Comparison of ENCODE assay signal across 22 mouse cellular contexts in genomic region chr1:22211795-22212194, GRCm38 (mm10).
DNase-seq lines count a peak whose midpoint lies in the region; ATAC-seq and TF ChIP-seq lines count a peak whose summit lies in the region.
"Had no signal": no experiment of that assay in that cellular context is flagged by ENCODE, and none has a peak within 500 bp of the region (broad histone marks: within the 10 kb centered on the region; RNA-seq: fewer than 3 reads in every experiment).

No protein-coding gene starts in this region.

- no peak overlapping the region for H3K4me3 ChIP-seq in layer of hippocampus, adult 2 months
- H3K4me3 ChIP-seq: embryonic facial prominence, embryonic 12.5 days; embryonic facial prominence, embryonic 15.5 days; gastrocnemius, adult 2 months; hindbrain, embryonic 12.5 days; hindbrain, embryonic 15.5 days had no signal

- peak overlapping the region; percentile 39 for H3K27ac ChIP-seq in layer of hippocampus, adult 2 months
- H3K27ac ChIP-seq: embryonic facial prominence, embryonic 12.5 days; embryonic facial prominence, embryonic 15.5 days; gastrocnemius, adult 2 months; hindbrain, embryonic 12.5 days; hindbrain, embryonic 15.5 days had no signal

- intact Hi-C loops in left cerebral cortex, postnatal 25 days (cut with DNase I), result loop anchor here (2.0 to 5.0 kb wide), 2 partner anchors 33 to 249 kb away; partner anchors contain the start of gene Kcnq5

- peak; percentile 82 for ATAC-seq in frontal cortex, adult (ENCODE audit: low TSS enrichment)
- ATAC-seq: activated CD4-positive, CD25-positive, alpha-beta regulatory T cell, adult 4 months; forebrain, embryonic 14.5 days; forebrain, postnatal 0 days had no signal

- no peak for DNase-seq in frontal cortex, postnatal 14 days (ENCODE audit: low spot score in 2 of 2)
- DNase-seq in layer of hippocampus, adult 2 months (ENCODE audit: low spot score in 2 of 2), result no peak
- DNase-seq in layer of hippocampus, adult 11-12 months (ENCODE audit: low spot score), result no peak
- peak; percentile 6 to 63 for DNase-seq in left cerebral cortex, postnatal 25 days (ENCODE audit: low spot score in 2 of 2)
- no peak for DNase-seq in left cerebral cortex, adult 11 months (ENCODE audit: low spot score)
- no peak for DNase-seq in urinary bladder, adult 18-20 months (ENCODE audit: low spot score in 2 of 2)
- DNase-seq: adrenal gland, adult 8-10 months; adrenal gland, postnatal 25 days; cerebellum, adult 18-20 months; cerebellum, adult 9-10 months; cerebellum, postnatal 25 days; forebrain, postnatal 0 days; gastrocnemius, adult 2 months; gastrocnemius, postnatal 14 days; heart, adult 11 months had no signal

- no peak for TF ChIP-seq CTCF in layer of hippocampus, adult 2 months (conservative IDR thresholded peaks at IDR 0.05)

Comparison
In these comparisons a context has a peak if more than half of its experiments do, and no peak if none do; other contexts are left out.
1. DNase-seq: peak in left cerebral cortex, postnatal 25 days (2 of 2); none in frontal cortex, postnatal 14 days (0 of 2), layer of hippocampus, adult 2 months (0 of 2), layer of hippocampus, adult 11-12 months (single experiment), left cerebral cortex, adult 11 months (single experiment) and urinary bladder, adult 18-20 months (0 of 2).